Mouse (Mus musculus): ENCODE data around the gene Epha2.

Epha2 gene

DNA sequence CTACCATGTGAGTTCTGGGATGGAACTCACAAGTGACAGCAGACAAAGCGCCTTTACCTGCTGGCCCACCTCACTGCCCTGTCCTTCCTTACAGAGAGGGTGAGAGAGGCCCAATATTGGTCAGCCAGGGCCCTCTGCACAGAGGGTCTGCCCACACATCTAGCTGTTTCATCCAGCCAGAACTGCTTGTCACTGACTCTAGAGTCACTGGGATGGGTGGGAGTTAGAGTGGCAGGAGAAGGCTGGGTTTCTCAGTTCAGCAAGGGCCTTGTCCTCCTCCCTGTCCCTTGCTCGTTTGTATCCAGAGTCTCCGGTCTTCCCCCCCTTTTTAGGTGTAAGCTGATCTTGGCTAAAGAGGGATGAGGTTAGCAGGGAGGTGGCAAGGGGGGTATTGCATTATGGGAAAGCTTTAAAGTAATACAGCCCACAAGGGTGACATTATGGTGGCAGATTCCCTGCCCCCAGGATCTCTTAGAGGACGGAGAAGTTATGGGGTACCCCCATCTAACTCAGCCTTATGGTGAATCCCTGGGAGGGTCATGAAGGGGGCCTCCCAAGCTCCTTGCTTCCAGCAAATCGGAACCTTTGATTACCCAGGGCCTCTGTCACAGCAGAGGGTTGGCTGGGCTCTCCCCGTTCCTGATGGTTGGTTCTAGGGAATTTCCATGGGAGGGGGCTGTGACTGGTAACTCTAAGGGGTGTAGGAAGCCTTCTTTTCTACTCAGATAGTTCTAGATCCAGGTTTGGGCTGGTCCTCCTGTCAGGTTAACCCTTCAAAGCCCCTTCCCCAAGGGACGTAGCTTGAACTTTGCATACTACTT, 2.6 kb downstream of the Epha2 start:
- DNase-seq (ENCODE audit: low spot score) = no peak

DNA sequence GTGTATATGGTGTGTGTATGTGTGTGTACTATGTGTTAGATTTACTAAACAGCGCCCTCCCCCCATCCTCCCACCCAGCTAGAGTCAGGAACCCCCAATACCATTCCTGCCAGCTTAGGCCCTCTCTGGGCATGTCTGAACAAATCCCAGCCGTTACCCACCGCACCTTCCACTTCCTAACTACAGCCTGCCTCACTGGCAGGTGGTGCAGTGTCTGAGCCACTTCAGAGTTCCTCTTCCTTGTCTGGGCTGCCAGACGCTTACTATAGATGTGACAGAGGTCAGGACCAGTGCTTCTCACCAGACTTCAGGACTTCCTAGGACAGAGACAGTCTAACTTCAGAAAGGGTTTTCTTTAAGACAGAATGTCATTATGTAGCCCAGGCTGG, 3.2 kb downstream of the Epha2 start:
- no peak for DNase-seq (ENCODE audit: low spot score)

DNA sequence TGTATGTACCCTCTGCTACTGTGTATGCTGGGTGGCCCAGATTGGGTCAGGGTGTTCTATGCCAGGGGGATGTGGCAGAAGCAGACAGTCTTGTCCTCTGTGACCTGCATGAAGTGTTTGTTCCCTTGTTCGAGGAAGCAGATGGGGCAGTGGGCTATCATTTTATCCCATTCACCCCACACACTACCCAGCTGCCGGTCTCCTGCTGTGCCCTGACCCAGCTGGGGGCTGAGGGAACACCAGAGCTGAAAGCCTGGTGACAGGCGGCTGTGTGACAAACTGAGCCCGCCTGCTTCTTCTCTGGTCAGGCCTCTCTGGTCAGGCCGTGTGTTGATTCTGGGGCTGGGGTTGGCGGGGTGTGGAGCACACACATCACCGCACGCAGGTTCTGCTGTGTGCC, 5.0 kb downstream of the Epha2 start:
- DNase-seq (ENCODE audit: low spot score) = no peak

DNA sequence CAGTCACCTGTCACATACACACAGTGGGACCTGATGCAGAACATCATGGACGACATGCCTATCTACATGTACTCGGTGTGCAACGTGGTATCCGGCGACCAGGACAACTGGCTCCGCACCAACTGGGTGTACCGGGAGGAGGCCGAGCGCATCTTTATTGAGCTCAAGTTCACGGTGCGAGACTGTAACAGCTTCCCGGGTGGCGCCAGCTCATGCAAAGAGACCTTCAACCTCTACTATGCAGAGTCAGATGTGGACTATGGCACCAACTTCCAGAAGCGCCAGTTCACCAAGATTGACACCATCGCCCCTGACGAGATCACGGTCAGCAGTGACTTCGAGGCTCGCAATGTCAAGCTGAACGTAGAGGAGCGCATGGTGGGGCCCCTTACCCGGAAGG, 7.3 kb downstream of the Epha2 start:
- no peak for DNase-seq (ENCODE audit: low spot score)

DNA sequence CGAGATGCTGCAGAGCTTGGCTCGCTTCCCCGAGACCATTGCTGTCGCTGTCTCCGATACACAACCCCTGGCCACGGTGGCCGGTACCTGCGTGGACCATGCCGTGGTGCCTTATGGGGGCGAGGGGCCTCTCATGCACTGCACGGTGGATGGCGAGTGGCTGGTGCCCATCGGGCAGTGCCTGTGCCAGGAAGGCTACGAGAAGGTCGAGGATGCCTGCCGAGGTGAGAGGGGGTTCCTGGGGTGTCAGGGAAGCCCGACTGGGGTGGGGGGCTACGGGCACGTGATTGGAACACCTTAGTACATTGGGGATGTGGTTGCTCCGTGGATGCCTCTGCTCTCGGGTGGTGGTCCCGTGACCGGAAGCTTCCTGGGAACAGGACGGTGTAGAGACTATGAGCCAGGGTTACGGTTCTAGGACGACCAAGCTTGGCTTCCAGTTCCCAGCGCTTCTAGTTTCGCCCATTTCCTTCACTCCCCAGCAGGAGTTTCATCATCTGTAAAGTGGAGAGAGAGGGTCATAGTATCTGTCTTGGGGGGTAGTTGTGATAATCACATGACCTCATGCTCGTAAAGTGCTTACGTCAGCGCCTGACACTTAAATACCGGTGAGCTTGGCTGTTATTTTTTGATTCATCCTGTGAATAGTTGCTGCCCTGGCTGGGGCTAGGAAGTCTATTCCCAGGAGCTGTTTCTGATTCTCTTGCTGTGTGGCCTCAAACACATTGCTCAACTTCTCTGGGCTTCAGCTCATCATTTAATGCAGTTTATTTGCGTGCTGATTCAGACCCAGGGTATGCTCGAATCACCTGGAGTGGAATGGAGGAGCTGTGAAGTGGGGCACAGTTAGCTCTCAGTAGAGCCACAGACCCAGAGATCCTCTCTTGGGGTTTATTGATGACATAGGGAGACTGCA, 8.1 kb downstream of the Epha2 start:
- DNase-seq (ENCODE audit: low spot score) = no peak

DNA sequence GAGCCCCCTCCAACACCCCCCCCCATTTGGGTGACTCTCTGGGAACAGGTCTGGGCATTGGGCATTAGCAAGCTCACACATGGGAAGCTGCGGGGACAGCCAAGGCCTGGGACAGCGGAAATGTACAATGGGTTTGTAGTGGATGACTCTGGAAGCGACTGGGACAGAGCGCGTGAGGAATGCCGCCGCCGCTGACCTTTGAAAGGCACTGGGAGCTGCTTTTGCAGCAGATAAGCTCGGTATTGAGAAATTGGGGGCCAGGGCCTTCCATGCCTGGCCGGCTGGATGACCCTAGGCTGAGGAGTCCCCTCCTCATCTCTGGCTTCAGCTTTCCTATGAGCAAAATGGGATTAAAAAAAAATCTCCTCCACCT, 8.7 kb downstream of the Epha2 start:
- no peak for DNase-seq (ENCODE audit: low spot score)

DNA sequence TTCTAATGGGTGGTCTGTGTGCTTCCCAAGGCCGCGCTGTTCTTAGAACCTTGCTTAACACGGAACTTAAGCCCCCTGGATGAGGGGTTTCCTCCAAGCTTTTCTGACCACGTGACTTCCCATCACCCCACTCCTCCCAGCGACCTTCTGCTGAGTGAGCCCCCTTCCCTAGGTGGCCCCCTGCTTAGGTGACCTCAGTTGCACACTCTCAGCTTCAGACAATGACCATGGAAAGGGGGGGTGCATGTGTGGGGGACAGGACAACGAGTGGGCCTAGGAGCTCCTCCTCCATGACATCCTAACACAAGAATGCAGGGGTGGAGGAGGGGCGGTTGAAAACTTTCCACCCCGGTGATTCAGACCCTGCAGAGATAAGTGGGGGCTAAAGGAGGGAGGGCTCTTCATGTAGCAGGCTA, 9.2 kb downstream of the Epha2 start:
- DNase-seq (ENCODE audit: low spot score) = peak; percentile 71

DNA sequence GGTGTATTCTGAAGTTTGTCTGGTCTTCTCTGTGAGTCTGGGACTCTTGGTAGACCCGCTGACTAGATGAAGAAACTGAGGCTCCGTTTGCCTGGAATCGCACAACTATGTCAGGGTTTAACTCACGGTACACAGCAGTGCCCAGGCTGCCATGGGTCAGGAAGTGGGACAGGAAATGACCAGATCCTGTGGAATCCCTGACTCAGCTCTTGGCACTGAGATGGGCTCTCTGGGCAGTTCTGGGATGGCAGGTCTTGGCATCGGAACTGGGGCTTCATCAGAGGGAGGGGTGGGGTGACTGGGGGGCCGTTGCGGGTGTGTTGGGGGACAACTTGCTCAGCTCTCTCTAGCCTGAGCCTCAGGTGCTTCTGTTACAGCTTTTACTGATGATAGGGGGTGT, 10.0 kb downstream of the Epha2 start:
- DNase-seq (ENCODE audit: low spot score) = no peak

DNA sequence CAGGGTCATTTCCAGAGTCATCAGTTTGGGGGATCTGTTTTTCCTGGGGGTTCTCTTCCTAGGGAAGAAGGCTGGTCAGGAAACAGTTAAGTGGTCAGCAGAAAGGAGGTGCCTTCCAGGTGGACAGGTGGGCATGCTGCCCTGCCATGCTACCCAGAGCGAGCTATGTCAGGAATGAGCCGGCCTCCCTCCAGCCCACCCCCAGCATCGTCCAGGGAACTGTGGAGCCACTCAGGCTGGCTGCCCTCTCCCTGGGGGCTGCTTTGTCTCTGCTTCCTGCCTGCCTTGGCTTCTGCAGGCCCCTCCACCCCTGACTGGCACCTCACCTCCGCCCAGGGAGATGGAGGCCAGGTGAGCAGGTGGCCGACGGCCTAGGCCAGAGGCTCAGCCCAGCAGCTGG, 10.5 kb downstream of the Epha2 start:
- no peak for DNase-seq (ENCODE audit: low spot score)

DNA sequence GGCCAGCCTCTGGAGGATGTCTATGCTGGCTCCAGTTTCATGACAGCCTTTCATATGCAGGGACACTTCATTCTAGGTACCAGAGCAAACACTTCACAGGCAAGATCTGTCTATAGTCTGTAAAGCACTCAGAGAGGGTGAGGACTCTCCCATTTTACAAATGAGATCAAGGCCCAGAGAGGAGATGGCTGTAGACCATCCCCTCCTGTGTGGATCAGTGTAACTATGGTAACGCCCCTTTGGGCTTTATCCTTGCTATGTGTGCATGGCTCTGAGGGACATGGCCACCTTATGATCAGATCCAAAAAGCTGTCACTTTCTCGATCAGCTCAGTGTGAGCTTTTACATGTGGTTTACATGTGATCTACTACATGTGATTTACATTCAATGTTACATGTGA, 10.9 kb downstream of the Epha2 start:
- no peak for DNase-seq (ENCODE audit: low spot score)

DNA sequence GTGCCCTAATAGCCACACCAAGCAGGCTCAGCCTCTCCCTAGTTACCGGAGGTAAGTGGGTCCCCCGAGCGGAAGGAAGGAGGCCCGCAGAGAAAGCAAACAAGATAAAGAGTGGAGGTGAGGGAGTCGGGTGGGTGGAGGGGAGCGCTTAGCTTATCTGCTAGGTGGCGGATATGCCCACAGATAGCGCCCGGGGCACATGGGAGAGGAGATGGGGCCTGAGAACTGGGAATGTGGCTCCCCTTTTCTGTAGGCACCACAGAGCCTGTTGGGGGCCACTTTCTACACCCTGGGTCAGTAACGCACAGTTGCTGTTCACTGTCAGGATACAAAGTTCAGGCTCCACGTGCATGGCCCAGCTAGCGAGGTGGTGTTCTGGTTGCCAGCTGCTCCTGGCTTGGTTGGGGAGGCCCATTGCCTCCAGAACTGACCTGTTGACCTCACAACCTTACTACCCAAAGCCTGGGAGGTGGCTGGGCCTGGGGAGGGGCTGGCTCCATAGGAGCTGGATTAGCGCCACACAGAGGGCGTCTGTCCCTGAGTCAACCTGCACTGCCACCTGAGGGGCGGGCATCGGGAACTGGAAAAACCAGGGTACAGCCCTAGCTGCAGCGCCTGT, 11.6 kb downstream of the Epha2 start:
- DNase-seq (ENCODE audit: low spot score) = no peak

DNA sequence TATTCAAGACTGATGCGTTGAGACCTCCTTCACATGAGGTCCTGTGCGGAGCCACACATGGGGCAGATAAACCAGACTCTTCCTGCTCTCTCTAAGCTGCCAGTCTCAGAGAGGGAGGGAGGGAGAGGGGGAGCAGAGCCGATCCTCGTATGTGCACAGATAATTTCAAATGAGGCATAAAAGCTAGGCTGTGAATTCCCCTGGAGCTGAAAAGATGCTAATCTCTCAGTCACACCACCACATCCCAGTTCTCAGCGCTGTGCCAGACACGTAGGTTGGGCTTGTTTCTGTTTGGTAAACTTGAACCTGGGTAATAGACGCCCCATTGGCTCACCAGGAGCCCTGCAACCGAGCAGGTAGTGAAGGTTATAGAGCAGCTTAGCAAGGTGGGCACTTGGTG, 12.4 kb downstream of the Epha2 start:
- DNase-seq (ENCODE audit: low spot score) = no peak

DNA sequence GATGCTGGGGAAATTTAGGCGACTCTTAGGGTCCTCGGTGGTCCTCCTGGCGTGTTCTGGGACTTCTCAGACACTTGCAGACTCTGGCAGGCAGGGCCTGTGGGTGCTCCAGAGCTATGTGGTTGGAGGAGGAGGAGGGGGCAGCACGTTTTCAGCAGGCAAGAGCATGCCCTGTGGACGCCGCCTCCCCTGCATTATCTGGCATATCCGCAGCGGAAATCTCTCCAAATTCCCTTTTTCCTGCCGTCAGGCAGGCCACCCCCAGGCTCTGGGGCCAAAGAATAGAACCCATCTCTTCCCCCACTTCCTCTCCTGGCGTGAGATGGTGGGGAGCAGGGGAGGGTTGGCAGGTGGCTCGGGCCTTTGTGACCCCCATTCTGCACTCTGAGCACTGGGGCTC, 12.9 kb downstream of the Epha2 start:
- no peak for DNase-seq (ENCODE audit: low spot score)

DNA sequence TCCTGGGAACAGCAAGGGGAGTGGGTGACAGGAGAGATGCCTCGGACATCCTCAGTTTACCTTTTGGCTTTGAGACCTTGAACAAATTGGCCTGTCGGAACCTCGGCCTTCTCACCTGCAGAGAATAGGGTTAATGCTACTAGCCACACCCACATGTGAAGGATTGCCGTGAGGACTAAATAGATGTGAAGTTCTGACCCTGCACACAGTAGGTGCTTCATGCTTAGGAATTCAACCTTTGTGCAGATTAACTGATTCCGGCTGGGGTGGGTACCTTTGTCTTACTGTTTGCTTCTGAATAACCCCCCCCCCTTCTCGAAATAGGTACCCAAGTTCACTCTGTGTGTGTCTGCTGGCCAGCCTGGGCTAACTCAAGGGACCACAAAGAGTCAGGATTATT, 13.7 kb downstream of the Epha2 start:
- no peak for DNase-seq (ENCODE audit: low spot score)

DNA sequence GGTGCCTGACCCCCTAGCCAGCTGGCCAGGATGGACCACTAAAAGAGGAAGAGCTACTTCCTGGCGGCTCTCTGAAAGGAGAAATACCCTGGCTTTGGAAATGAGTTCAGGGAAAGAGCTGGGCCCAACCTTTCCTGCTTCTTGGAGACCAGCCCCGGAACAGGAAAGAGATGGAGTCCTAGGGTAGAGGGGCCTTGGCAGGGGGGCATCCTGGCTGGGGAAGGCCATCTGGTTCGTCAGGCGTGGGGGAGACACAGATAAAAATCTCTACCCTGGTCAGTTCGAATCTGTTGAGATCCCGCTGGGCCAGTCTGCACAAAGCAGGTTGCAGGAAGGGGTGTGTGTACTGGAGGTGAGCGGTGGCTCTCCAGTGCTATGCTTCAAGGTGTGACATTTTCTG, 15.0 kb downstream of the Epha2 start:
- DNase-seq (ENCODE audit: low spot score) = no peak

DNA sequence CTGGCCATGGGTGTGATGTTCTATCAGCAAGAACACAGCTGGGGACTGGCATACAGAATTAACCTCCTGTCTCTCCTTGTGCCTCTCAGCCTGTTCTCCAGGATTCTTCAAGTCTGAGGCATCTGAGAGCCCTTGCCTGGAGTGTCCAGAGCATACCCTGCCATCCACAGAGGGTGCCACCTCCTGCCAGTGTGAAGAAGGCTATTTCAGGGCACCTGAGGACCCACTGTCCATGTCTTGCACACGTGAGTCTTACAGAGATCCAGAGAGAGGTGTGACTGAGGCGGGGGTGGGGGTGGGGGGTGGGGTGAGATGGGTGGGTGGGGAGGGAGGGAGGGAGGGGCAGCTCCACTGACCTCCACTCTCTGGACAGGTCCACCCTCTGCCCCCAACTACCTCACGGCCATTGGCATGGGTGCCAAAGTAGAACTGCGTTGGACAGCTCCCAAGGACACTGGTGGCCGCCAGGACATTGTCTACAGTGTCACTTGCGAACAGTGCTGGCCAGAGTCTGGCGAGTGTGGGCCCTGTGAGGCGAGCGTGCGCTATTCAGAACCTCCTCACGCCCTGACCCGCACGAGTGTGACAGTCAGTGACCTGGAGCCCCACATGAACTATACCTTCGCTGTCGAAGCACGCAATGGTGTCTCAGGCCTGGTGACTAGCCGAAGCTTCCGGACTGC, 15.6 kb downstream of the Epha2 start:
- DNase-seq (ENCODE audit: low spot score) = no peak

DNA sequence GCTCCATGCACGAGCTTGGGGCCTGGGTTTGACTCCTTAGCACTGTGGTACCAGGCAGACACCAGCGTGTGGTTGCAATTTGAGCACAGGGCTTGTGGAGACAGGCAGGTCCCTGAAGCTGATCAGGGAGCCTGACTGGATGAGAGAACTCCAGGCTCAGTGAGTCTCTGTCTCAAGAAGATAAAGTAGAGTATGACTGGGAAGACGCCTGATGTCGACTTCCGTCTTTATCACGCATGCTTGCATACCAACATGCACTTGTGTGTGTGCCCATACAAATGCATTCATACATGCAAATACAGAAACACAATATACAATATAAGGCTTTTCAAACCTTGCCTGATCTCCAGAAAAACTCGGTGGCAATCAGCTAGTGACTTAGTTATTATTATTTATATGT, 16.9 kb downstream of the Epha2 start:
- DNase-seq (ENCODE audit: low spot score) = no peak

DNA sequence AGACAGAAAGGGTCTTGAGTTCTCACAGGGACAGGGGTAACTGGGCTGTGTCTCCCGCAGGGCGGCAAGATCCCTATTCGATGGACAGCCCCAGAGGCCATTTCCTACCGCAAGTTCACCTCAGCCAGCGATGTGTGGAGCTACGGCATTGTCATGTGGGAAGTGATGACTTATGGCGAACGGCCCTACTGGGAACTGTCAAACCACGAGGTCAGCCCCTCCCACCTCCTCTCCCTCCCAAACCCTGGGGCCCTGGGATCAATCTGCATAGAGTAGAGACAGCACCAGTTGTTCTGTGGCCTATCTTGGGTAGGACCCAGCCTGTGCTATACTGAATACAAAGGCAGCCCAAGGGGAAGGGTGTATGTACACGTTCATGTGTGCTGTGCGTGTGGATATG, 21.5 kb downstream of the Epha2 start:
- no peak for DNase-seq (ENCODE audit: low spot score)

DNA sequence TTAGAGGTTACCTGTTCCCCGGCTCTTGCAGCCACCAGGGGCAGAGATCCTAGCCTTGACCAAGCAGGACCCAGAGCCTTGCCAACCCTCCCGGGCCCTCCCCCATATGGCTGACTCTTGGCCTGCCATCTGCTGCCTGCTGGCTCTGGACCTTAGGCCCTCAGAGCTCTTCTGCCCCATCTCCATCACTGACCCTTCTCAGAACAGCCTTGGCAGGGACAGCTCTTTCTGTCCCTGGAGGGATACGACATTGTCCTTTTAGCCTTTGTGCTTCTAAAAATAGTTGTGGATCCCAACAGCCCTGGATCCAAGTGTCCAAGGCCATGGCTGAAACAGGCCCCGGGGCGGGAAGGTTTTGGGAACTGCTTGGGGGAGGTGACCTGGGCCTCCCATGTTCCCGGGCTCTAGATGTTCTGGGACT, 23.7 kb downstream of the Epha2 start:
- DNase-seq (ENCODE audit: low spot score) = no peak

DNA sequence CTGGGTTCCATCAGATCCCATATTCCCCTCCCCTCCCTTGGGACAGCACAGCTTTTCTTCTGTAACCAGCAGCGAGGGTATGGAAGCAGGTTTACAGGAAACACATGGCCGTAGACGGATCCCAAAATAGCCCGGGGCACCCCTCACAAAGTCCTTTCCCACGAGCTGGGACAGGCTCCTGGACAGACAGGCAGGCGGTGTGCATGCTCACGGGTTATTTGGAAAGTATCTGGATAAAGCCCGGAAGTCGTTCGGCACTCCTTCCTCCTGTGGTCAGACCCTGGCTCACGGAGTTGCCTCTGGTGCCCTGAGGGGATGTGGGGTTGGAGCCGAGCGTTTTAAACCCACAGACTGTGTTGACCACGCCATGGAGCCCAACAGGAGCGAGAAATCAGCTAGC, 24.6 kb downstream of the Epha2 start:
- no peak for DNase-seq (ENCODE audit: low spot score)

DNA sequence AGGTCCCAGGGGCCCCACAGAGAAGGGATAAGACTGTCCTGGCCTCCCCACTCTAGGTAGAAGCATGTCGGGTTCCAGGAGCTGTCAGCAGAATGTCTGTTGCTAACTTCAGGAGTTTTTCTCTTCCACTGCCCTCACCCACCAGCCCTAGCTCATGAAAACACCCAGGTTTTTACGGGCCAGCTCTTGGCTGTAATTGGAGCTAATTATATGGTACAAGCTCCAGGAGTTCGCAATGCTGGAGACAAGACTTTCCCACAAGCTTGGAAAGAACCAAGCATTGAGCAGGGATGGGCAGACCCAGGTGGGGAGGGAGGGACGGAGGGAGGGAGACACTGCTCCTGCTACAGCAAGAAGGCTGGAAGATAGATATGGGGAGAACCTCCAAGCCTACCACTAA, 26.0 kb downstream of the Epha2 start:
- no peak for DNase-seq (ENCODE audit: low spot score)

DNA sequence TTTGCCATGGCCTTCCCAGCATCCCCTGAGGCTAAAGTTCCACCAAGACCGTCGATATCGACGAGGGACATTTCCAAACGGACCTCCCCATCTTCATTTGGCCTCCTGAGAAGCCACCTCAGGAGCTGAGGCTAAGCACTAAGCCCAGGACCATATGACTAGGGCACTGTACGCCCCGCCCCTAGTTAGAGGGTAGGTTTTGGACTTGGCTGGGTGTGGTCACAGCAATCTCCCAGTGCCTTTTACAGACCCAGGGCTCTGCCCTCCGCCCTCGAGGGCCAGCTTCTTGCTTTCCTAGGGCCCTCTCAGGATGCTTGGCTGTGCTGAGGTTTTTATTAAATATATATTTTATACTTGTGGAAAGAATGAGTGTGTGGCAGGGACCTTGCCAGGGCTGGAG, 27.7 kb downstream of the Epha2 start:
- DNase-seq (ENCODE audit: low spot score) = no peak
